Comparison of ENCODE assay signal across 12 mouse cellular contexts in genomic region chr3:151424326-151425207, GRCm38 (mm10). TPM values are rescaled to one million over a fixed set of nuclear protein-coding genes. Genes with fewer than 3 reads are reported as not detected.
DNase-seq lines count a peak whose midpoint lies in the region; ATAC-seq and TF ChIP-seq lines count a peak whose summit lies in the region.
"Had no signal": no experiment of that assay in that cellular context is flagged by ENCODE, and none has a peak within 500 bp of the region (broad histone marks: within the 10 kb centered on the region; RNA-seq: fewer than 3 reads in every experiment).

No protein-coding gene starts in this region.

- 73% methylated on average over 9 of the region's 9 CpGs for WGBS in lung, embryonic 14.5 days
- 43% methylated on average over 9 of the region's 9 CpGs for WGBS in lung, adult 2 months
- WGBS in liver, embryonic 16.5 days (ENCODE audit: insufficient replicate concordance) = 37% methylated on average over 9 of the region's 9 CpGs
- 88% methylated on average over 9 of the region's 9 CpGs for WGBS in midbrain, embryonic 10.5 days

- DNase-seq in lung, embryonic 14.5 days = peak; percentile 32
- DNase-seq in lung, adult 2 months = no peak
- peak; percentile 17 for DNase-seq in heart, postnatal 25 days (ENCODE audit: low spot score)
- DNase-seq in urinary bladder, postnatal 25 days (ENCODE audit: low spot score) = no peak
- DNase-seq in thymus, postnatal 25 days = no peak
- no peak for DNase-seq in testis, postnatal 10 days (ENCODE audit: low spot score)
- no peak for DNase-seq in midbrain, embryonic 10.5 days (ENCODE audit: low spot score)
- DNase-seq: adrenal gland, adult 2 months; cerebellum, adult 8-10 months; midbrain, embryonic 14.5 days had no signal

- no peaks in the 10 kb centered on the region for H3K4me1 ChIP-seq in lung, embryonic 14.5 days (ENCODE audit: insufficient read depth)
- H3K4me1 ChIP-seq in lung, adult 2 months (ENCODE audit: control insufficient read depth, insufficient read depth, low read length) = peaks cover 4% of the 10 kb centered on the region
- no peaks in the 10 kb centered on the region for H3K4me1 ChIP-seq in liver, embryonic 16.5 days (ENCODE audit: control insufficient read depth, low read depth, low read length)
- H3K4me1 ChIP-seq in midbrain, embryonic 10.5 days = no peaks in the 10 kb centered on the region
- H3K4me1 ChIP-seq: neural tube, embryonic 15.5 days had no signal

- ATAC-seq in lung, embryonic 14.5 days (ENCODE audit: insufficient read depth) = no peak; the same call in 1 of the 2 replicates
- peak; percentile 50; the same call in 1 of the 2 replicates for ATAC-seq in liver, embryonic 16.5 days (ENCODE audit: low read depth)

- intact Hi-C loops in heart, postnatal 25 days (cut with DNase I) = loop anchor here (5.0 kb wide), 2 partner anchors 97 to 127 kb away; no protein-coding TSS in a partner anchor

- H3K4me2 ChIP-seq in lung, embryonic 14.5 days = no peak overlapping the region
- H3K4me2 ChIP-seq in liver, embryonic 16.5 days (ENCODE audit: low read depth, low read length) = no peak overlapping the region
- H3K4me2 ChIP-seq: neural tube, embryonic 15.5 days had no signal

- H3K9me3 ChIP-seq in lung, embryonic 14.5 days (ENCODE audit: low read depth, low read length) = no peaks in the 10 kb centered on the region
- no peaks in the 10 kb centered on the region for H3K9me3 ChIP-seq in liver, embryonic 16.5 days (replicated peaks; ENCODE audit: control insufficient read depth, low read length)
- H3K9me3 ChIP-seq in midbrain, embryonic 10.5 days (replicated peaks) = no peaks in the 10 kb centered on the region
- H3K9me3 ChIP-seq: neural tube, embryonic 15.5 days had no signal

- no peak for TF ChIP-seq POLR2A in lung, adult 2 months (IDR thresholded peaks at IDR 0.05; ENCODE audit: borderline replicate concordance, extremely low read depth, low read depth, low read length)

- H3K27ac ChIP-seq in lung, embryonic 14.5 days (ENCODE audit: low read depth) = no peak overlapping the region
- no peak overlapping the region for H3K27ac ChIP-seq in liver, embryonic 16.5 days (ENCODE audit: low read length)
- H3K27ac ChIP-seq in midbrain, embryonic 10.5 days (replicated peaks) = no peak overlapping the region
- H3K27ac ChIP-seq: neural tube, embryonic 15.5 days had no signal

- no peaks in the 10 kb centered on the region for H3K27me3 ChIP-seq in lung, embryonic 14.5 days (ENCODE audit: insufficient read depth, low read length)
- H3K27me3 ChIP-seq in liver, embryonic 16.5 days (ENCODE audit: control insufficient read depth, insufficient read depth, low read depth, low read length) = no peaks in the 10 kb centered on the region
- no peaks in the 10 kb centered on the region for H3K27me3 ChIP-seq in midbrain, embryonic 10.5 days (ENCODE audit: low read depth, poor library complexity, severe bottlenecking)
- H3K27me3 ChIP-seq: neural tube, embryonic 15.5 days had no signal

- TF ChIP-seq CTCF in lung, embryonic 14.5 days (IDR thresholded peaks at IDR 0.05; ENCODE audit: low read depth) = no peak
- TF ChIP-seq CTCF in lung, adult 2 months (IDR thresholded peaks at IDR 0.05; ENCODE audit: insufficient read depth, low read length) = no peak

- no peak overlapping the region for H3K9ac ChIP-seq in lung, embryonic 14.5 days
- H3K9ac ChIP-seq in liver, embryonic 16.5 days (ENCODE audit: low read depth, low read length) = no peak overlapping the region
- H3K9ac ChIP-seq: neural tube, embryonic 15.5 days had no signal

- H3K4me3 ChIP-seq in lung, embryonic 14.5 days (ENCODE audit: low read depth, low read length) = no peak overlapping the region
- no peak overlapping the region for H3K4me3 ChIP-seq in lung, adult 2 months (replicated peaks; ENCODE audit: extremely low read depth, low read depth, low read length)
- H3K4me3 ChIP-seq in liver, embryonic 16.5 days (ENCODE audit: low read depth, low read length) = no peak overlapping the region
- no peak overlapping the region for H3K4me3 ChIP-seq in midbrain, embryonic 10.5 days
- H3K4me3 ChIP-seq: neural tube, embryonic 15.5 days had no signal

- H3K36me3 ChIP-seq in lung, embryonic 14.5 days (ENCODE audit: insufficient read depth) = no peaks in the 10 kb centered on the region
- H3K36me3 ChIP-seq in liver, embryonic 16.5 days (ENCODE audit: control insufficient read depth, insufficient read depth) = no peaks in the 10 kb centered on the region
- no peaks in the 10 kb centered on the region for H3K36me3 ChIP-seq in midbrain, embryonic 10.5 days
- H3K36me3 ChIP-seq: neural tube, embryonic 15.5 days had no signal

RNA-seq across cellular contexts. Expression of gene Adgrl4, which starts 13.1 kb away (rescaled TPM):
- 13.9 and 15.9 TPM in 2 replicates for polyA plus RNA-seq in lung, embryonic 14.5 days (2014; fragmentation: Nextera tagmentation; extraction: Ambion mirVana)
- polyA plus RNA-seq in lung, adult 2 months (2012; rRNA removed) = 50.2 and 76.9 TPM in 2 replicates
- total RNA-seq in heart, postnatal 25 days (2021) = 10 to 100 TPM; 74.5 to 88.8 TPM
- polyA plus RNA-seq in liver, embryonic 16.5 days (2015; fragmentation: Nextera tagmentation; extraction: Ambion mirVana) = 4.9 and 5.0 TPM in 2 replicates
- polyA plus RNA-seq in midbrain, embryonic 10.5 days (2016; fragmentation: Nextera tagmentation; extraction: Ambion mirVana) = 6.8 and 8.6 TPM in 2 replicates

Comparison
In these comparisons a context has a peak if more than half of its experiments do, and no peak if none do; other contexts are left out.
1. DNase-seq: peak in lung, embryonic 14.5 days (single experiment) and heart, postnatal 25 days (single experiment); none in lung, adult 2 months (single experiment), urinary bladder, postnatal 25 days (single experiment), thymus, postnatal 25 days (single experiment), testis, postnatal 10 days (single experiment) and midbrain, embryonic 10.5 days (single experiment).